Mouse (Mus musculus) E14TG2a.4 (cell line): ENCODE results near the gene Tlk2.

ENCODE experiments used
- CTCF ChIP-seq: conservative IDR thresholded peaks from 2 replicates; pipeline ENCODE4 v1.5.1; 2014; ENCODE audit warnings: low read length
- NANOG ChIP-seq: IDR thresholded peaks from 2 replicates; pipeline ENCODE4 v1.6.1; 2014; ENCODE audit warnings: borderline replicate concordance, low read length, mixed read lengths
- POU5F1 ChIP-seq: IDR thresholded peaks from 2 replicates; pipeline ENCODE4 v1.6.1; 2014; ENCODE audit warnings: low read length, borderline replicate concordance

- TF ChIP-seq CTCF: no peak
- TF ChIP-seq NANOG: no peak
- TF ChIP-seq POU5F1: no peak
Observed at GRCm38 (mm10) chr11:105264506-105264905, 85.9 kb downstream of the Tlk2 start.
